Mouse (Mus musculus) G1E (cell line): ENCODE measurements around the gene 4930522L14Rik. TPM values are rescaled to one million over a fixed set of nuclear protein-coding genes. Genes with fewer than 3 reads are reported as not detected.

Experiments
- polyA plus RNA-seq: library from polyadenylated mRNA; stranded (reverse); fragments of >175 nt; gene quantifications from 2 replicates; pipeline ENCODE4 v1.2.3, GENCODE M21; 2012
- total RNA-seq, 2 experiments: library from RNA; stranded (forward) in 1 of 2; stranded (reverse) in 1 of 2; fragments of 200-1000 nt in 1 of 2; fragments of >200 nt in 1 of 2; fragmentation: Nextera tagmentation in 1 of 2; gene quantifications; 2 replicates each; pipeline ENCODE4 v1.2.3; 2014 to 2017

The 4930522L14Rik gene
- total and polyA plus RNA-seq, 3 experiments = 0.28 to 34.4 (median 26.7) TPM

Other genes with a start within 250 kb of the 4930522L14Rik start
- gene Crlf2, start 192.9 kb downstream of the 4930522L14Rik start, total RNA-seq (2014; fragmentation: Nextera tagmentation) = 3.2 and 4.2 TPM in 2 replicates
- gene Crlf2, start 192.9 kb downstream of the 4930522L14Rik start, total RNA-seq (2017) = 4.0 and 6.2 TPM in 2 replicates
- 37.4 and 52.7 TPM in 2 replicates for gene Crlf2, start 192.9 kb downstream of the 4930522L14Rik start, polyA plus RNA-seq
- gene 5430403G16Rik, start 60.8 kb downstream of the 4930522L14Rik start, total RNA-seq (2014; fragmentation: Nextera tagmentation) = 19.3 and 25.5 TPM in 2 replicates
- 3.5 and 5.0 TPM in 2 replicates for gene 5430403G16Rik, start 60.8 kb downstream of the 4930522L14Rik start, total RNA-seq (2017)
- gene 5430403G16Rik, start 60.8 kb downstream of the 4930522L14Rik start, polyA plus RNA-seq = 0.08 and 0.15 TPM in 2 replicates
- 20.8 and 29.5 TPM in 2 replicates for gene Gm15446, start 171.5 kb upstream of the 4930522L14Rik start, total RNA-seq (2014; fragmentation: Nextera tagmentation)
- 41.4 and 108 TPM in 2 replicates for gene Gm15446, start 171.5 kb upstream of the 4930522L14Rik start, total RNA-seq (2017)
- gene Gm15446, start 171.5 kb upstream of the 4930522L14Rik start, polyA plus RNA-seq = 0.17 and 1.7 TPM in 2 replicates
- gene Zfp932, start 244.6 kb upstream of the 4930522L14Rik start, total RNA-seq (2014; fragmentation: Nextera tagmentation) = 46.6 and 51.3 TPM in 2 replicates
- gene Zfp932, start 244.6 kb upstream of the 4930522L14Rik start, total RNA-seq (2017) = 45.7 and 69.9 TPM in 2 replicates
- gene Zfp932, start 244.6 kb upstream of the 4930522L14Rik start, polyA plus RNA-seq = 0.66 and 0.77 TPM in 2 replicates